Mouse (Mus musculus) CH12.LX (cell line): ENCODE data around the gene Topors. TPM values are rescaled to one million over a fixed set of nuclear protein-coding genes. Genes with fewer than 3 reads are reported as not detected.

ENCODE experiments used
- DNase-seq: peaks from one replicate; pipeline ENCODE4 v3.0.0-alpha.2; 2013; ENCODE audit errors: extremely low read depth
- H3K27ac ChIP-seq: 2 replicates; pipeline ENCODE4 v1.5.1; 2012; ENCODE audit warnings: low read depth, mild to moderate bottlenecking, control low read depth, moderate library complexity; ENCODE audit not compliant: insufficient read depth
- H3K27me3 ChIP-seq: replicated peaks from 2 replicates; pipeline ENCODE3; 2012; ENCODE audit warnings: inconsistent platforms
- H3K36me3 ChIP-seq, 2 experiments: replicated peaks in 1 of 2; 2 replicates each; pipeline versions ENCODE3 to v1.6.1; 2012; ENCODE audit warnings: inconsistent platforms in 1 of 2, low read length in 1 of 2, mild to moderate bottlenecking in 1 of 2, mixed read lengths in 1 of 2, moderate library complexity in 1 of 2; ENCODE audit not compliant: control insufficient read depth in 1 of 2, insufficient read depth in 1 of 2
- H3K4me1 ChIP-seq, 2 experiments: 2 replicates each; pipeline ENCODE4 v1.6.1; 2012; ENCODE audit warnings: inconsistent platforms in 1 of 2, moderate library complexity in 1 of 2; ENCODE audit not compliant: insufficient read depth in 2 of 2, control insufficient read depth in 1 of 2
- H3K4me2 ChIP-seq: 2 replicates; pipeline ENCODE4 v1.6.1; 2012; ENCODE audit warnings: low read depth, mild to moderate bottlenecking, control low read depth; ENCODE audit not compliant: poor library complexity, insufficient read depth, severe bottlenecking
- H3K4me3 ChIP-seq, 3 experiments: fragments of 150-350 bp in 1 of 3; sonication (generic) in 1 of 3; replicated peaks in 1 of 3; 2 replicates each; pipeline versions ENCODE3 to v1.5.1; 2011 to 2012; ENCODE audit warnings: low read depth in 2 of 3, low read length in 2 of 3, mild to moderate bottlenecking in 2 of 3, moderate library complexity in 2 of 3, control low read depth in 1 of 3, improper control_type of control experiment in 1 of 3, inconsistent platforms in 1 of 3, mixed read lengths in 1 of 3; ENCODE audit not compliant: poor library complexity in 1 of 3
- H3K79me2 ChIP-seq: replicated peaks from 2 replicates; pipeline ENCODE4 v1.6.1; 2012; ENCODE audit warnings: mild to moderate bottlenecking, moderate library complexity; ENCODE audit not compliant: control insufficient read depth, poor library complexity, insufficient read depth, severe bottlenecking; ENCODE audit errors: extremely low read depth
- H3K9ac ChIP-seq: 2 replicates; pipeline ENCODE4 v1.6.1; 2012; ENCODE audit warnings: low read depth, mild to moderate bottlenecking, control low read depth, moderate library complexity; ENCODE audit not compliant: insufficient read depth
- H3K9me3 ChIP-seq: replicated peaks from 2 replicates; pipeline ENCODE3; 2012; ENCODE audit warnings: low read length, inconsistent platforms, mixed read lengths
- BHLHE40 ChIP-seq: IDR thresholded peaks from 2 replicates; pipeline ENCODE4 v1.6.1; 2011; ENCODE audit warnings: mild to moderate bottlenecking, low read depth, low read length, improper control_type of control experiment
- CHD1 ChIP-seq: IDR thresholded peaks from 2 replicates; pipeline ENCODE4 v1.6.1; 2012; ENCODE audit warnings: low read depth, low read length, improper control_type of control experiment, inconsistent platforms
- CHD2 ChIP-seq: IDR thresholded peaks from 2 replicates; pipeline ENCODE4 v1.6.1; 2011; ENCODE audit warnings: low read length, improper control_type of control experiment
- ELF1 ChIP-seq: IDR thresholded peaks from 2 replicates; pipeline ENCODE4 v1.6.1; 2014; ENCODE audit warnings: low read depth, mild to moderate bottlenecking, inconsistent platforms, low read length, improper control_type of control experiment
- EP300 ChIP-seq: IDR thresholded peaks from 2 replicates; pipeline ENCODE4 v1.6.1; 2011; ENCODE audit warnings: low read length, improper control_type of control experiment
- ETS1 ChIP-seq: conservative IDR thresholded peaks from 2 replicates; pipeline ENCODE4 v1.6.1; 2012; ENCODE audit warnings: low read depth, mild to moderate bottlenecking, inconsistent platforms, low read length, improper control_type of control experiment, moderate library complexity
- GABPA ChIP-seq: IDR thresholded peaks from 2 replicates; pipeline ENCODE4 v1.6.1; 2012; ENCODE audit warnings: low read depth, low read length, improper control_type of control experiment, inconsistent platforms; ENCODE audit not compliant: insufficient replicate concordance
- IRF4 ChIP-seq: IDR thresholded peaks from 2 replicates; pipeline ENCODE4 v1.6.1; 2014; ENCODE audit warnings: low read depth, mild to moderate bottlenecking, inconsistent platforms, low read length, improper control_type of control experiment
- JUN ChIP-seq: IDR thresholded peaks from 2 replicates; pipeline ENCODE4 v1.6.1; 2011; ENCODE audit warnings: low read depth, mild to moderate bottlenecking, low read length, improper control_type of control experiment, moderate library complexity; ENCODE audit not compliant: insufficient read depth
- JUND ChIP-seq: conservative IDR thresholded peaks from 2 replicates; pipeline ENCODE4 v1.6.1; 2011; ENCODE audit warnings: low read depth, low read length, improper control_type of control experiment
- MAZ ChIP-seq: IDR thresholded peaks from 2 replicates; pipeline ENCODE4 v1.6.1; 2012; ENCODE audit warnings: low read depth, mild to moderate bottlenecking, inconsistent platforms, low read length, improper control_type of control experiment, moderate library complexity
- MXI1 ChIP-seq: IDR thresholded peaks from 2 replicates; pipeline ENCODE4 v1.6.1; 2011; ENCODE audit warnings: mild to moderate bottlenecking, low read depth, low read length, improper control_type of control experiment
- MYC ChIP-seq: IDR thresholded peaks from 2 replicates; pipeline ENCODE4 v1.6.1; 2011; ENCODE audit warnings: low read depth, mild to moderate bottlenecking, improper control_type of control experiment, low read length
- NELFE ChIP-seq: IDR thresholded peaks from 2 replicates; pipeline ENCODE4 v1.6.1; 2011; ENCODE audit warnings: low read depth, low read length, improper control_type of control experiment
- NRF1 ChIP-seq: IDR thresholded peaks from 2 replicates; pipeline ENCODE4 v1.6.1; 2014; ENCODE audit warnings: low read depth, mild to moderate bottlenecking, inconsistent platforms, low read length, improper control_type of control experiment, moderate library complexity
- RAD21 ChIP-seq: IDR thresholded peaks from 2 replicates; pipeline ENCODE4 v1.6.1; 2011; ENCODE audit warnings: low read depth, mild to moderate bottlenecking, low read length, improper control_type of control experiment, moderate library complexity
- RCOR1 ChIP-seq: conservative IDR thresholded peaks from 2 replicates; pipeline ENCODE4 v1.6.1; 2012; ENCODE audit warnings: low read depth, mild to moderate bottlenecking, inconsistent platforms, low read length, improper control_type of control experiment
- SIN3A ChIP-seq: IDR thresholded peaks from 2 replicates; pipeline ENCODE4 v1.6.1; 2012; ENCODE audit warnings: low read length, improper control_type of control experiment, inconsistent platforms
- TBP ChIP-seq: conservative IDR thresholded peaks from 2 replicates; pipeline ENCODE4 v1.6.1; 2011; ENCODE audit warnings: low read depth, low read length, improper control_type of control experiment
- UBTF ChIP-seq: IDR thresholded peaks from 2 replicates; pipeline ENCODE4 v1.6.1; 2012; ENCODE audit warnings: low read depth, mild to moderate bottlenecking, inconsistent platforms, low read length, improper control_type of control experiment, moderate library complexity
- USF2 ChIP-seq: conservative IDR thresholded peaks from 2 replicates; pipeline ENCODE4 v1.6.1; 2011; ENCODE audit warnings: low read depth, low read length, improper control_type of control experiment
- ZC3H11A ChIP-seq: IDR thresholded peaks from 2 replicates; pipeline ENCODE4 v1.6.1; 2012; ENCODE audit warnings: low read depth, mild to moderate bottlenecking, inconsistent platforms, low read length, improper control_type of control experiment
- ZKSCAN1 ChIP-seq: IDR thresholded peaks from 2 replicates; pipeline ENCODE4 v1.6.1; 2012; ENCODE audit warnings: low read depth, inconsistent platforms, low read length, improper control_type of control experiment, borderline replicate concordance
- dilution Hi-C: fragments of 300-500 bp; cut with MboI; formaldehyde crosslinking; loops from 2 replicates; pipeline ENCODE4 v1.14.3; 2020; ENCODE audit warnings: low sequenced_read_pairs; ENCODE audit not compliant: extremely low pct_unique_long_range_greater_than_20kb, extremely low pct_ligation_motif_present
- in situ Hi-C: fragments of 300-500 bp; cut with MboI; formaldehyde crosslinking; loops from 3 replicates; pipeline ENCODE4 v1.14.3; 2019; ENCODE audit warnings: low sequenced_read_pairs, low pct_ligation_motif_present, low pct_unique_long_range_greater_than_20kb, mixed read lengths
- polyA plus RNA-seq: library from polyadenylated mRNA; unstranded; fragments of >175 nt; gene quantifications from 2 replicates; pipeline ENCODE4 v1.2.1, GENCODE M21; 2012; ENCODE audit warnings: low read depth; ENCODE audit not compliant: insufficient read length
- total RNA-seq, 2 experiments: library from RNA; depleted of rRNA; stranded (reverse); fragments of 300-350 nt in 1 of 2; fragments of >200 nt in 1 of 2; gene quantifications; 2 replicates each; pipeline ENCODE4 v1.2.3; 2012 to 2014

Gene Topors
- total and polyA plus RNA-seq, 3 experiments = 23.1 to 38.9 (median 36.1) TPM

DNA sequence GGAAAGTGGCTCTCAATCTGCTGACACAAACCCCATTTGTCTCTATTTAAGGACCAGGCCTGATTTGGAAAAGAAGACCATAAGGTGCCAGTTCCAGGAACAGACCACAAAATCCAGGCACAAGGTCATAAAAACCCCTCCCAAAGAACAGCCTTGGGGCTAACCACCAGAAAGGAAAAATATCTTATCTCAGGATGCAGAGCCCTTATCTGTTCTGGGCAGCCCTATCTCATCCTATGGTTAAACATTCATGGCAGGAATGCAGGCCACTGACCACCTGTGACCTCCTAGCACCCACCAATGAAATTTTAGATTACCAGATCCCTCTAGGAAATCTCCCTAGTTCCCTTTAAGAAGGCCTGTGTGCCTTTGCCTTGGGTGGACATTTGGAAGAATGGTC, 40.0 kb upstream of the Topors start:
- dilution Hi-C loops (no loop called here), in situ Hi-C loops (no loop called here)
- Histone ChIP-seq H3K79me2 (no peaks in the 10 kb centered on the region), H3K36me3 (no peaks in the 10 kb centered on the region), H3K4me1 (peaks cover 0 to 5% of the 10 kb centered on the region in 2 experiments; a peak in 2 of 4 replicates), H3K9ac (no peak overlapping the region), H3K9me3 (peaks cover 3% of the 10 kb centered on the region), H3K27me3 (no peaks in the 10 kb centered on the region), H3K4me2 (no peak overlapping the region), H3K4me3 (no peak overlapping the region), H3K27ac (no peak overlapping the region)
- TF ChIP-seq TBP = no peak
- TF ChIP-seq JUND = no peak
- TF ChIP-seq JUN = no peak
- TF ChIP-seq RCOR1 = no peak
- TF ChIP-seq IRF4 = no peak
- no peak for TF ChIP-seq BHLHE40
- no peak for TF ChIP-seq USF2
- TF ChIP-seq MYC = no peak
- TF ChIP-seq ZC3H11A = no peak
- TF ChIP-seq UBTF = no peak
- TF ChIP-seq ELF1 = no peak
- no peak for TF ChIP-seq CHD1
- no peak for TF ChIP-seq SIN3A
- no peak for TF ChIP-seq RAD21
- no peak for TF ChIP-seq MXI1
- no peak for TF ChIP-seq NRF1
- TF ChIP-seq NELFE = no peak
- no peak for TF ChIP-seq EP300
- no peak for TF ChIP-seq GABPA
- no peak for TF ChIP-seq ZKSCAN1
- no peak for DNase-seq

- H3K79me2 ChIP-seq = no peaks in the 10 kb centered on the region
- no peaks in the 10 kb centered on the region for H3K9me3 ChIP-seq
- no peak for DNase-seq
- no peak overlapping the region for H3K4me2 ChIP-seq
- no peak overlapping the region for H3K9ac ChIP-seq
- H3K27me3 ChIP-seq = peaks cover 8% of the 10 kb centered on the region
- H3K4me1 ChIP-seq = peaks cover 0 to 10% of the 10 kb centered on the region in 2 experiments; a peak in 2 of 4 replicates
- no peak overlapping the region for H3K4me3 ChIP-seq
- H3K27ac ChIP-seq = no peak overlapping the region
- H3K36me3 ChIP-seq = no peaks in the 10 kb centered on the region
- TF ChIP-seq UBTF (no peak), NRF1 (no peak), BHLHE40 (no peak), MXI1 (no peak), ETS1 (no peak), MAZ (no peak), CHD2 (no peak)
- dilution Hi-C loops (no loop called here), in situ Hi-C loops (no loop called here)
These were observed 32.9 kb upstream of the Topors start for GRCm38 (mm10) chr4:40302445-40303125.
